Mouse (Mus musculus): ENCODE data around the gene Dnase2b. TPM values are rescaled to one million over a fixed set of nuclear protein-coding genes. Genes with fewer than 3 reads are reported as not detected.

The Dnase2b gene
- total RNA-seq, 2 experiments from 2014 or later = 0.54 TPM; not detected in 1

GRCm38 (mm10) chr3:146616533-146617283 lies 1.3 kb upstream of the Dnase2b start:
- no peak for DNase-seq (ENCODE audit: low spot score in 2 of 2)

DNA sequence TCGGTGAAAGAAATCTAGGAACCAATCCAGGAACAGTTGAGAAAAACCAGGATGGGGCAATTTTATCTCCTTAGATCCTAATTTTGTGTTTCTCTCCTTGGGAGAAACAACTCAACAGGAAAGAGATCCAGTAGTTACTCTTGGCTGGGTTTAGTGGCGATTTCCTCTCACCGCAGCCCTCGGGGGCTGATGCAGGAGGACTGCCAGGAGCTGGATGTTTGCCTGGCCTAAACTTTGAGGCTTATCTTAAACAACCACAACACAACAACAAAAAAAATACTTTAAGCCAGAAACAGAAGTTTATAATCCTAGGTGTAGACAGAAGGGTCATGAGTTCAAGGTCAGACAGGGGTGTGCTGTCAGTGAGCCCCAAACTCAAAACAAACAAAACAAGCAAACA lies 3.6 kb downstream of the Dnase2b start:
- no peak for DNase-seq (ENCODE audit: low spot score in 2 of 2)

GRCm38 (mm10) chr3:146611261-146611660 lies 4.1 kb downstream of the Dnase2b start:
- DNase-seq (ENCODE audit: low spot score in 2 of 2) = no peak

- DNase-seq (ENCODE audit: low spot score in 2 of 2) = no peak
Measured at GRCm38 (mm10) chr3:146610322-146610721, 5.1 kb downstream of the Dnase2b start.

DNA sequence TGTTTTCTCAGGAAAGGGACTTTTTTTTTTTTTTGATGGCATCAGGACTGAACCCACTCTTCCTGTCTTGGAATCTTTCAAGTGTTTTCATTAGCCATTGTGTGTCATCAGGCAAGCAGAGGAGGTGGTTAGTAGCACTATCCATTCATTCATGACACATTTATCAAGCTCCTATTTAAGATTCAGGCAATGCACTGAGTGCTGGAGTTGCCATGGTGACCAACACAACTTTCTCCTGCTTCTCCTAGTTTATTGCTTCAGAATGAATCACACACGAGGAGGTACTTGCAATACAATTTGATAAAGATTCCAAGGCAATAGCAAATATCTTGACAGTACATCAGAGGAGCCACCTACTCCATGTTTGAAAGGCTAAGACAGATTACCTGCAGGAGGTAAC lies 8.0 kb downstream of the Dnase2b start:
- no peak for DNase-seq (ENCODE audit: low spot score in 2 of 2)

GRCm38 (mm10) chr3:146604647-146605046 lies 10.7 kb downstream of the Dnase2b start:
- DNase-seq (ENCODE audit: low spot score in 2 of 2) = no peak

DNA sequence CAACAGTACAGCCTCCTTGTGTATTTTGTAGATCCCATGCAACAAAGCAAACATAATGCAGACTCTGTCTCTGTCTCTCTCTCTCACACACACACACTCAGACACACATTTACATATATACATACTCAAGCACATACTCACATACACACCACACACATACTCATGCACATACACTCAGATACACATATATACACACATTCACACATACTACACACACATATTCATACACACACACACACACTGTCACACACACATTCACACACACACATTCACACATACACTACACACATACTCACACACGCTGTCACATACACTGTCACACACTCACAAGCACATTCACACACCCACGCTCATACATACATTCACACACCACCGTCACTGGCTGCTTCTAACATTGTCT lies 12.9 kb downstream of the Dnase2b start:
- no peak for DNase-seq (ENCODE audit: low spot score in 2 of 2)

- DNase-seq (ENCODE audit: low spot score in 2 of 2) = no peak
Measured at GRCm38 (mm10) chr3:146601205-146601604, 14.2 kb downstream of the Dnase2b start.

DNA sequence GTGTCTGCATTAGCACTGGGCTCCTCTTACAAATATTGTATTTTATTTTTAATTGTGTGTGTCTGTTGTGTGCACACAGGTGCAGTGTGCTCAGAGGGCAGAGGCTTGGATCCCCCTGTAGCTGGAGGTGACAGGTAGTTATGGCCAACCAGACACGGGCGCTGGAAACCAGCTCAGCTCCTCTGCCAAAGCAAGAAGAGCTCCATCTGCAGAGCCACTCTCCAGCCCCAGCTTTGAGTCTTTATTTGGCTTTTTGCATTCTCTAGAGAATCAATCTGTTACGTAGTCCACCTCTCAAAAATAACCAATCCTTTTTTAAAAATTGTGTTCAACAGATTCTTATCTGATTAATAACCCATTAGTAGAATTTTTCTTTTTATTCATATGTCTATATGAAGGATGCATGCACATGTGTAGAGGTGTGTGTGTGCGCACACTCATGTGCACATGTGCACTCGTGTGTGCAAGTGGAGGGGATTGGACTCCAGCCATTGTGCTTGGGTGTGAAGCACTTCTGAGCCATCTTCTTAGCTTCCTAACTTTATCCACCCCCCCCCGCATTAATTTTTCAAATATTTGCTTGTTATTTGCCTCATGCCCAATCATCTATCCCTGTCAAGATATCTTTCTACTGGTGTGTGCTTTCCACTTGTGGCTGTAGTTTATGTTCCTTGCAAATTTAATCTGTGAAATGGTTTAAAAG lies 16.0 kb downstream of the Dnase2b start:
- DNase-seq (ENCODE audit: low spot score in 2 of 2) = no peak

DNA sequence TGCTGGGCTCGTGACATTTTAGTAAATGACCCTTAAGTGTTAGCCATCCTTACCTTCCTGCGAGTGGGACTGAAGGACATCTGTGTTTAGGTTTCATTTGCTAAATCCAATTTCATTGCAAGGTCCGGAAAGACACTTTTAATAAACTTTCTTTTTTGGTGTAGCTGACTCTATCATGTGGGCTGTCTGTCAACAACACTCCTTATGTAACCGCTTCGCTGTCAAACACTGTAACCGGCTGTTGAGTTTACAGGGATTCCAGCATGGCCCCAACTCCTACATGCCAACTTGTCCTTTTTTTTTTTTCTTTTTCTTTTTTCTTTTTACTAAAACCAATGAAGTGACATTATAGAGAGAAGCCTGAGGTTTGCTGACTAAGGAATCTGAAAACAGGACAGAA lies 17.0 kb downstream of the Dnase2b start:
- DNase-seq (ENCODE audit: low spot score in 2 of 2) = no peak

GRCm38 (mm10) chr3:146596864-146597263 lies 18.5 kb downstream of the Dnase2b start:
- no peak for DNase-seq (ENCODE audit: low spot score in 2 of 2)

DNA sequence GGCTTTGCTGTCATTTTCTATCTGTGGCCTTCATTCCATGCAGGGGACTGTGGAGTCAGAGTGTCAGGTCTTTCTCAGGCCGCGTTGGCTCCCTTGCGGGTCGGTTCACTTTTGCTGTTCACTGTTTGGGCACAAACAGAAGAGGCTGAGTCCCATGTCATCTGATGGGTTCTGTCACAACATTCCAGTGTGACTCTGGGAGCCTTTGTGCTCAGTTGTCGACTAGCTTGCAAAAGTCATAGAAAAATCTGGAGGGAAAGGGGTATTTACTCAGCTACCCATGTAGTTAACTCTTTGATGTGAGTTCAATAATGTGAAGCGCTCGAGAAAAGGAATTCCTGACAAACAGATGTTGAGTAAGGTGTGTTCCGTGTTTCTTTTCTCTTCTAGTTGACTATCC lies 19.0 kb downstream of the Dnase2b start:
- DNase-seq (ENCODE audit: low spot score in 2 of 2) = no peak

GRCm38 (mm10) chr3:146595440-146595839 lies 20.0 kb downstream of the Dnase2b start:
- no peak for DNase-seq (ENCODE audit: low spot score in 2 of 2)

DNA sequence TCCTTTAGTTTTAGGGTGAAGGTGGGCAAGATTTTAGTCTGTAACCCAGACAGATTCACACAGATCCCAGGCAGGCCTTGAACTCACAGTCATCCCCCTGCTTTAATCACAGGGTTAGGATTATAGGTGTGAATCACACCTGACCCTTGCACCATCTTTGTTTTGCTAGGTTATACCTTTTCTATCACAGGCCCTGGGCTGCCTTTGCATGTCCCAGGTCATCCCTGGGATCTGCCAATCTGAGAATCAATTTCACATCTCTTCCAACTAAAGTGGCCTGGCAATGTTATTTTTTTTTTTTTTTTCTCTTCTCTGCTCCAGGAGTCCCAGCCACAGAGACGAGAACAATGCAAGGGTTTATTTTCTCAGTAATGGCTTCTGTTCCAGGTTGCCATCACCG lies 23.8 kb downstream of the Dnase2b start:
- no peak for DNase-seq (ENCODE audit: low spot score in 2 of 2)

DNA sequence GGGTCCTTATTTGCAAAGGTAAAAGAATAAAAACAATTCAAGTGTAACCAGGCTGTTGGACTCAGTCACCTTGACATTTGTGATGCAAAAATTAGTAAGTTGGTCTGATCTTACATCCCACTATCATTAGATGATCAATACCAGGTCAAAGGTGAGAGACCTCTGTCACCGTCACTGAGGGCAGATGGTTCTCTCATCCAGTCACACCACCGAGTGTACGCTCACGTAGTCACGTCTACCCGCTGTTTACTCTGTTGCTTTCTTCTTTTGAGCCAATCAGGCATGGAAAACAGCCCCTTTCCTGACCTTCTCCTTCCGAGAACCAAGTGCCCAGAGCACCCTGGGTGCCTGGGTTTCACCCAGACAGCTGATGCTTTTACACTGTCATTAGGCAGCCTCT lies 24.2 kb downstream of the Dnase2b start:
- DNase-seq (ENCODE audit: low spot score in 2 of 2) = no peak

DNA sequence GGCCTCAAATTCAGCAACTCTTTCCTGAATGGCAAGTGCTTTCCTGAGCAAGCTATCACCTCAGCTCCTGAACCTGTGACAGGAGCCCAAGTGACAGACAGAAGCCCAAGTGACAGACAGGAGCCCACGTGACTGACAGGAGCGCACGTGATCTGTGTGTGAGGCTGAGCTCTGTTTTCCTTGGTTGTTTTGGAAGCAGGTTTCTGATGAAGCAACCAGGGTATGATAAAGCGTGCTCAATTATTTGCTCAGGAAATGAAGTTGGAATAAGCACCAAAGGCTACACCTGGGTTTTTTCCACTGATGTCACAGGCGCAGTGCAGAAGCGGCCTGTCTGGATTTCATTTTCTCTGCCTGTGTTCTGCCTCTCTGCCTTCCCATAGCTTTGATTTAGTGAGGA lies 25.9 kb downstream of the Dnase2b start:
- no peak for DNase-seq (ENCODE audit: low spot score in 2 of 2)

GRCm38 (mm10) chr3:146586616-146587015 lies 28.8 kb downstream of the Dnase2b start:
- no peak for DNase-seq (ENCODE audit: low spot score in 2 of 2)

DNA sequence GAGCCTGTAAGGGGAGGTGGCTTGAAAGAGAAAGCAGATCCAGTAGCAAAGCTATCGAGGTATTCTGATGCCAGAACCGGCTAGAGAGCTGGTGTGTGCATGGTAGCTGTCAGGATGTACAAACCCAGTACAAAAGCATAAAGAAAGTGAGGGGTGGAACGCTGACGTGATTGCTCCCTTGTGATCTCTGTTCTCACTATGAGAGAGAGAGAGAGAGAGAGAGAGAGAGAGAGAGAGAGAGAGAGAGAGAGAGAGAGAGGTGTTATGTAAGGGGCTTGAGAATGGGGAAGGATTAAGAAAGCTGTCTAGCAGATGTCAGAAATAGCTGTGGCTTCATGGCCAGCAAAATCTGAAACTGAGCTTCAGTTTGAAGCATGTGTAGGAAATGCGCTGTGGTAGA lies 31.5 kb downstream of the Dnase2b start:
- no peak for DNase-seq (ENCODE audit: low spot score in 2 of 2)

DNA sequence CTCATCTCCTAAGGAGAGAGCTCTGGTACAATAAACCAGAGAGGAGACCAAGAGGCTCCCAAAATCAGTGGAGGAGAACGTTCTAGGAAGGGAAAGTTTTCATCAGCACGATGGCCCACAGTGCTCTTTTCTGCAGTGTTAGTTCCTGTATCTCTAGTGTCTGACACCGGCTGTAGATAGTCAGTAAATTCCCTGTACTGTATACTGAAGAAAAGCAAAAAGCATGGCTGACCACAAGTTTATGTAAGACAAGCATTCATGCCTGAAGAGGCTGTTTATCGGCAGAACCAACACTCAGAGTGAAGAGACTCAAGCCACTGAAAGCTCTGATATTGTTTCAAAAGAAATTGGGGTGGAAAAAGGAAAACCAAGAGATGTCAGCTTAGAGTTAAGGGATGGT lies 31.9 kb downstream of the Dnase2b start:
- no peak for DNase-seq (ENCODE audit: low spot score in 2 of 2)

DNA sequence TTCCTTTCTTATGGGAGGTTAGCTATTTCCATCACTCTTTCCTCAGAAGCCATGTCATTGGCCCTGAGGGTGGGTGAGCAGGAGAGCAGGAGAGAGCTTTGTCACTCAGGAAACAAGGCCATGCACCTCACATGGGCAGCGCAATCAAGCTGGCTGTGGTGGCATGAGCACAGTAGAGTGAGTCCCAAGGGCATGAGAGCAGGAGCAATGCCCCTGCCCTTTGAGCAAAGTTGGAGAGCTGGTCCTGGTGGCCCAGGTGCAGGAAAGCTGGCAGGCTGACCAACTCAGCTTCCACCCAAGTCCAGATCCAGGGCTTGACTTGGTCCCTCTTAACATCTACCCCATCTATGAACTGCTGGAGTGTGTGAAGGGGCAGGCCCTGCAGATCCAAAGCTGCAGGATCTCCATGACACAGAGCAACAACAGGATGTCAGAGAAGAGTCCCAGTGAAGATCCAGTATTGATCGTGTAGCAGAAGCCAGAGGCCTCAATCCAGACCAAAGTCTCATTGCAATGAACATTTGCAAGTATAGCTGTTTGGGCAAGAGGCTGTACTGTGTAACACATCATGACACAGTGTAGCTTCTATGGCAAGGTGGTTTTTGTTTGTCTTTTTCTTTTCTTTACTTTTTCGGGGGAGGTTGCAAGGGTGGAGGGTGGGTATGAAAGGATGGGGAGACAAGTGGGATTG lies 35.2 kb downstream of the Dnase2b start:
- DNase-seq (ENCODE audit: low spot score in 2 of 2) = no peak

DNA sequence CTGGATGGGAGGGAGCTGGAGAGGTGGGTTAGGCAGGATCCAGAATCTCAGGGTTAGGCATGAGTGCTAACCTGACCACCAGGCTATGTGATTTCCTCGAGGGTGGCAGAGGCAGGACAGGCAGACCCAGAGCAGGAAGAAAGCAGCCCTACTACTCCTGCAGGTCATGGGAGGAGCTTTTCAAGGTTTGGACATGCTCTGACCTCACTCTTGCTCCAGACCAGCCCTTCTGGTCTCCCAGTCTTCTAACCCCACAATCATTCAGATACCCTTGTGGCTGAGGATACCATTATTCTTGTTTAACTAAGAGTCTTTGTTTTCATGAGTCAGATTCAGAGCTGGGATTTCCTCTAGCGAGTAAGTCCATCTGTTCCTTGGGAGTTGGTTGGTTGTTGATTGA lies 37.8 kb downstream of the Dnase2b start:
- no peak for DNase-seq (ENCODE audit: low spot score in 2 of 2)

DNA sequence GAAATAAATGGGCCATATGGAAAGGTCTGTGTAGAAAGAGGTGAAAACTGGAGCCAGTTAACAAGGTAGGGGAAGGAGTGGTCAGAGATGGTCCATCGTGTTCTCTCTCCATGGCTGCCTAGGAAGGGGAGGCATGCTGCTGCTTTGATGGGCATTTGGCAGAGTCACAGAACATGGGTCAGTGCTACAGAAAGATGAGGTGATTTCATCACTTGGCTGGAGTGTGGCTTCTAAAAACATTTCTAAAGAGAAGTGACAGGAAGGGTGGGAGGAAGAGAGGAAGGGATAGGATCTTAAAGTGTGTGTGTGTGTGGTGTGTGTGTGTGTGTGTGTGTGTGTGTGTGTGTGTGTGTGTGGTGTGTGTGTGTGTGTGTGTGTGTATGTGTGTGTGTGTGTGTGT lies 44.1 kb downstream of the Dnase2b start:
- DNase-seq (ENCODE audit: low spot score in 2 of 2) = no peak

Data from adrenal gland, postnatal 4 days (tissue).